Mouse (Mus musculus): ENCODE data around the gene Zfp991.
"Not testable (repeated sequence)": the region's sequence is repeated elsewhere in the genome, so short reads cannot be mapped to it uniquely, and the experiment has no call there.

GRCm38 (mm10) chr4:147103814-147104213, 28.0 kb upstream of the Zfp991 start:
- TF ChIP-seq CTCF, EP300 (IDR thresholded peaks at IDR 0.05): not testable (repeated sequence)
